Mouse (Mus musculus): ENCODE measurements at regions not wholly inside any gene's neighbourhood (a gene's known extent, or its start where the extent isn't known, plus 50 kb on each side); places are given as distances from the start of the nearest gene placed in this dataset.

DNA sequence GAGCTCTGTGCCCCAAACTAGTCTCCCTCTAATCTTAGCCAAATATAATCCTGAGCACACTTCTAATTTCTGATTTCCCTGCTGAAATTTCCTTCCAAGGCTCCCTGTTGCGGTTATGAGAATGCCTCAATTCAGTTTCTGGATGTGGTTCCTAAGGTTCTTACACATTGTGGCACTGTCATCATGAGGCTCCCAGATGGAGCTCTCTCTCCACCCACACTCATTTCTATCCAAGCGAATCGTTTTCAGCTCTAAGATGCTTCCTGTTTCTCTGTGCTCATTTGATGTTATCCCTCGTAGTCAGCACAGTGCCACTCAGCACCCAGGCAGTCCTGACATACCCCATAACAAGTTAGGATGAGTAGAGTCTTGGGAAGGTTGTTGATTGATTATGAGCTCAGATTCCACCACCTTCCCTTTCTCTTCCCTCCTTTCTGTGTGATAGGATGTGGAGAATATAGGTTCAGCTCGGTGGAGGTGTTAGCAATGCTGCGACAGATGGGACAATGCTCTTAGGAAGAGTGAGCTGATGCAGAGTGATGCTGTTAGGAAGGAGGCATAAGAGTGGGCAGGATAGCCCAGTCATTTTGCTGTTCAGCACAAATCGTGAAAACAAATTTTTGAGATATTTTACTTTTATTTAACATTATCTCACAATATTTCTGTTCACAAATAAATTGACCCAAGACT, 808.7 kb upstream of the Zeb2 start:
- TF ChIP-seq POLR2A (IDR thresholded peaks at IDR 0.05; ENCODE audit: borderline replicate concordance, low read depth, low read length) (no peak), CTCF (IDR thresholded peaks at IDR 0.05; ENCODE audit: low read depth, low read length) (no peak)
- H3K27ac ChIP-seq (ENCODE audit: insufficient read depth, low read depth, low read length) = no peak overlapping the region
- no peak overlapping the region for H3K4me3 ChIP-seq (ENCODE audit: insufficient read depth, low read length)
- no peaks in the 10 kb centered on the region for H3K4me1 ChIP-seq (ENCODE audit: control insufficient read depth, insufficient read depth, low read length)

DNA sequence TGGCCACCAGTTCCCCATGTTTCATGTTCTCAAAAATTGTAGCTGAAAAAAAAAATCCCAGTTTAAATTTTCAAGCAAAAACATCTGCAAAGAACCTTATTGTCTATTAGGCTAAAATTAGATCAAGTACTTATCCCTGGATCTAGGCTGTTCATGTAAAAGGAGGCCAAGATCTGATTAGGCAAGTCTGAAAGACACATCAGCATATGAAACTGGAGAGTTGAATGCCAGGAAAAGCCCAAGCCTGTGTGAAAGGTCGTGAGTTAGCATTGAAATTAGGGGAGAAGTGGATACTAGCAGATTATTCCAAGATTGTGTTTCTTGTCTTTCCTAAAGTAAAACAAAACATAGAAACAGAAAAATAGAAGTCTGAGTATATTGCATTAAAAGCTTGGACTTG, 791.7 kb upstream of the Zeb2 start:
- no peak for TF ChIP-seq POLR2A (IDR thresholded peaks at IDR 0.05; ENCODE audit: borderline replicate concordance, low read depth, low read length)
- TF ChIP-seq CTCF (IDR thresholded peaks at IDR 0.05; ENCODE audit: low read depth, low read length) = no peak
- H3K4me1 ChIP-seq (ENCODE audit: control insufficient read depth, insufficient read depth, low read length) = no peaks in the 10 kb centered on the region
- no peak overlapping the region for H3K27ac ChIP-seq (ENCODE audit: insufficient read depth, low read depth, low read length)
- no peak overlapping the region for H3K4me3 ChIP-seq (ENCODE audit: insufficient read depth, low read length)

DNA sequence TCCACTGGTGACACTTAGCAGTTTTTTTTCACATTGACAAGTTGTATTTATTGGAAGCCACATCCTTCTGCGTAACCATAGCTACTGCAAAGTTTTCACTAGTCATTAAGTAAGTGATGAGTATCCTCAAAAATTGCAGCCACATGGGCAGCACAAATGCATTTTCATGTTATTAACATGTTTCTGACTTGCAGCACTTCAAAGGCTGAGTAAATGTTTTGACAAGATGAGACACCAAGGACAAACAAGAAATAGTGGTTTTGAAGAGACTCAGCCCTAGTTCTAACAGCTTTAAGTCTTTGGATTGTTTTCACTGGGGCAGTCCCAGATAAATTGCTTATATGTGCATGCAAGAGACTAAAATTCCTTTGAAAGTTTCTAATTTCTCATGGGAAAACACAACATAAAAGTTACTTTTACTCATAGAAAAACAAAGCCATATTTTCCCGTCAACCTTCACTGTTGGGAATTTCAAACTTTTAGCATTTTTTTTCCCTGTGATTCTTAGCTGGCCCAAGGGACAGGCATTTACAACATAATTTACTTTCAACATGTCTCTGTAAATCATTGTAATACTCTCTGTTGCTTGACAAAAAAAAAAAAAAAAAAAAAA, 787.5 kb upstream of the Zeb2 start:
- H3K27ac ChIP-seq (ENCODE audit: insufficient read depth, low read depth, low read length) = no peak overlapping the region
- H3K4me3 ChIP-seq (ENCODE audit: insufficient read depth, low read length) = no peak overlapping the region
- TF ChIP-seq POLR2A (IDR thresholded peaks at IDR 0.05; ENCODE audit: borderline replicate concordance, low read depth, low read length) (no peak), CTCF (IDR thresholded peaks at IDR 0.05; ENCODE audit: low read depth, low read length) (no peak)
- H3K4me1 ChIP-seq (ENCODE audit: control insufficient read depth, insufficient read depth, low read length) = no peaks in the 10 kb centered on the region

DNA sequence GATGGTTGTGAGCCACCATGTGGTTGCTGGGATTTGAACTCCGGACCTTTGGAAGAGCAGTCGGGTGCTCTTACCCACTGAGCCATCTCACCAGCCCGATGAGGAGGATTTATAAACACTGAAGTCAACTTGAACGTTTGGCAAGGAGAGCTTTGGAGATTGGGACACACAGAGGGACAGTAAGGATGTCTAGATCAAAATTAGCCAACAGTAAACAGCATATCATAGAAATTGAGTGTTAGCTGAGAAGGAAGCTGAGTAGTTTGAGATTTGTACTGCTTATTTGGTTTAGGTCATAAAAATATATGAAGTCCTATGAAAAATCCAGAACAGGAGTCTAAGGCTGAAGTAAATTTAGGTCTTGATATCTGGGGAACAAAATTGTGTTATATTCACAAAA, 786.9 kb upstream of the Zeb2 start:
- H3K27ac ChIP-seq (ENCODE audit: insufficient read depth, low read depth, low read length) = no peak overlapping the region
- H3K4me1 ChIP-seq (ENCODE audit: control insufficient read depth, insufficient read depth, low read length) = no peaks in the 10 kb centered on the region
- no peak overlapping the region for H3K4me3 ChIP-seq (ENCODE audit: insufficient read depth, low read length)
- TF ChIP-seq CTCF (IDR thresholded peaks at IDR 0.05; ENCODE audit: low read depth, low read length) = no peak
- TF ChIP-seq POLR2A (IDR thresholded peaks at IDR 0.05; ENCODE audit: borderline replicate concordance, low read depth, low read length) = no peak

DNA sequence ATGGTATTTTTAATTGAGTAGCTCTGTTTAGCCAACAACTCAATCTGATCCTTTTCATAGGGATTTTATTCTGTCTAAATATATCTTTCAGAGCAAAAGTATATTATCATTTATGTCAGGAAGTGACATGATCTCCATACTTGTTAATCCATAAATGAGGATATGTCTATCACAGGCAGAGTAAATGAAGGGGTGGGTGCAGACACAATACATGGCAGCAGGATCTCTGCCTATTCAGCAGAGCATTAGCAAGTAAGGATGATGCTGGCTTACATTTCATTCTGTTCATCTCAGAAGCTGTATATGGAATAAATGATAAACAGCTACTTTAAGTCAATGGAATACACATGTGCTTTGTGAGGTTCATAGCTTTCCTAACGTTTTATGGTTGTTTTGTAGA, 786.2 kb upstream of the Zeb2 start:
- Histone ChIP-seq H3K4me1 (ENCODE audit: control insufficient read depth, insufficient read depth, low read length) (no peaks in the 10 kb centered on the region), H3K4me3 (ENCODE audit: insufficient read depth, low read length) (no peak overlapping the region), H3K27ac (ENCODE audit: insufficient read depth, low read depth, low read length) (no peak overlapping the region)
- TF ChIP-seq POLR2A (IDR thresholded peaks at IDR 0.05; ENCODE audit: borderline replicate concordance, low read depth, low read length) (no peak), CTCF (IDR thresholded peaks at IDR 0.05; ENCODE audit: low read depth, low read length) (no peak)

DNA sequence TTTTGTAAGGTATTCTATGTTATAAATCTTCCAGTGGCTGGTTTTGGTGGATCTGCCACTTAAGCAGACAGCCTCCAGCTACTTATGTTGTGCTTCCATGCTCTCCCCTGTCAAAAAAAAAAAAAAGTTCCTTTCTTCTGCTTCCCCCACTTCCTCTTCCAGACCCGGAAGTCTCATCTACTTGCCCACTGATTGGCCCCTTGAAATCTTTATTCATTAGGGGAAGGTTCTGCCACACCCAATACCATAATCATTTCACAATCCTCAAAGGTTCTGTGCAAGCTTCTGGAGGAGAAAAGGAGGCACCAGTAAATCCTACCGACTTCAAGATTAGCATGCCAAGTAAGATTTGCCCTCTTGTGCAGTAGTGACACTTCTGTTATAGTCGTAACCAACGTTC, 784.7 kb upstream of the Zeb2 start:
- no peak for TF ChIP-seq CTCF (IDR thresholded peaks at IDR 0.05; ENCODE audit: low read depth, low read length)
- no peak for TF ChIP-seq POLR2A (IDR thresholded peaks at IDR 0.05; ENCODE audit: borderline replicate concordance, low read depth, low read length)
- H3K4me3 ChIP-seq (ENCODE audit: insufficient read depth, low read length) = no peak overlapping the region
- no peak overlapping the region for H3K27ac ChIP-seq (ENCODE audit: insufficient read depth, low read depth, low read length)
- H3K4me1 ChIP-seq (ENCODE audit: control insufficient read depth, insufficient read depth, low read length) = no peaks in the 10 kb centered on the region

DNA sequence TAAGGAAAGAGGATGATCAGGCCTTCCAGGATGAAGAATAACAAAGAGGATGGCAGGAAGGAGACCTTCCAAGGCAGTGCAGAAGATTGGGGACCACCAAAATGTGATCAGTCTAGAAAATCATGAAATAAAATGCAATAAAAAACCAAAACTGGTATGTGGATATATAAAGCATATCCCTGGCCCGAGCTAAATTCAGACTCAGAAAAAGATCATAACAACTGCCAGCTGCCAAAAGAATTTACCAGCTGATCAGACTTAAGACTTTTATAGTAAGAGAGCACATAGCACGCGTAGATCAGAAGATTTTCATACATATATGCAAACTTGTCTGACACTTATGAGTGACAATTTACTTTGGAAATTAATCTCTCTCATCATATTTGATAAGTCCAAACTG, 767.5 kb upstream of the Zeb2 start:
- TF ChIP-seq CTCF (IDR thresholded peaks at IDR 0.05; ENCODE audit: low read depth, low read length) (no peak), POLR2A (IDR thresholded peaks at IDR 0.05; ENCODE audit: borderline replicate concordance, low read depth, low read length) (no peak)
- Histone ChIP-seq H3K4me1 (ENCODE audit: control insufficient read depth, insufficient read depth, low read length) (no peaks in the 10 kb centered on the region), H3K27ac (ENCODE audit: insufficient read depth, low read depth, low read length) (no peak overlapping the region), H3K4me3 (ENCODE audit: insufficient read depth, low read length) (no peak overlapping the region)

DNA sequence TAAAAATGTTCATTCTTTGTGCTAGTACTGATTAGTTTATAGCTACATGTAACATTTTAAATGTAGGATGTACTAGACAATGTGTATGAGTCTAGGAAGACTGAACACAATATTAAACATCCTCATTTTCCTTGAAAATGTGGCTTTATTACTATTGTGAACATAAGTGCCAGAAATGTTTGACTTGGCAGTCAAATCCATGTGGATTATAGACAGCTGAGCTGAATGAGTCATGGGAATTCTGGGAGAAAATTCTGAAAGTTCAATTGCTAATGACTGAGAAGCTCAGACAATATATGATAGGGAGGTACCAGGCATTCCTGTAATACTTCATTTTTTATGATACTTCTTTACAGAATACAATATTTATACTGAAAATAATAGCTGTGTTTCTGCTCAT, 761.5 kb upstream of the Zeb2 start:
- no peak for TF ChIP-seq POLR2A (IDR thresholded peaks at IDR 0.05; ENCODE audit: borderline replicate concordance, low read depth, low read length)
- no peak for TF ChIP-seq CTCF (IDR thresholded peaks at IDR 0.05; ENCODE audit: low read depth, low read length)
- no peak overlapping the region for H3K27ac ChIP-seq (ENCODE audit: insufficient read depth, low read depth, low read length)
- H3K4me1 ChIP-seq (ENCODE audit: control insufficient read depth, insufficient read depth, low read length) = no peaks in the 10 kb centered on the region
- H3K4me3 ChIP-seq (ENCODE audit: insufficient read depth, low read length) = no peak overlapping the region

DNA sequence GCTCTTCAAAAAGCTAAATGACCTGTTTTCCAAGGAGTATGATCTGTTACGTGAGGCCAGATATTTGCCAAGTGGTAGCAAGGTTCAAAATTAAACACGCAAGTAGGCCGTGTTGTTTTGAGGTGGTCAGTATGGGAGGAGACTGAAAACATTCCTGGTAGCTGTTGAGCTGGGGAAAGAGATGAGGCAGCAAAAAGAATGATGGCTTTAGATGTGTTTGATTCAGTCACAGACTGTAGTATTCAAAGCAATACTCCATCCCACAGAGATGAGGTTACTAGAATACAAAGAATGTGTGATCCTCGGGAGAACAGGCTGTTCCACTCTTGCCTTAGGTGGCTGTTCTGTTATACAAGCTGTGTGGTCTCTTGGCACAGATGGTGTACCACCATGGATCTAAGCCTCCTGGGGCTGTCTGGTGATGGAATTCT, 742.7 kb upstream of the Zeb2 start:
- TF ChIP-seq CTCF (IDR thresholded peaks at IDR 0.05; ENCODE audit: low read depth, low read length) = no peak
- TF ChIP-seq POLR2A (IDR thresholded peaks at IDR 0.05; ENCODE audit: borderline replicate concordance, low read depth, low read length) = no peak
- no peak overlapping the region for H3K27ac ChIP-seq (ENCODE audit: insufficient read depth, low read depth, low read length)
- H3K4me1 ChIP-seq (ENCODE audit: control insufficient read depth, insufficient read depth, low read length) = peaks cover 9% of the 10 kb centered on the region
- no peak overlapping the region for H3K4me3 ChIP-seq (ENCODE audit: insufficient read depth, low read length)

DNA sequence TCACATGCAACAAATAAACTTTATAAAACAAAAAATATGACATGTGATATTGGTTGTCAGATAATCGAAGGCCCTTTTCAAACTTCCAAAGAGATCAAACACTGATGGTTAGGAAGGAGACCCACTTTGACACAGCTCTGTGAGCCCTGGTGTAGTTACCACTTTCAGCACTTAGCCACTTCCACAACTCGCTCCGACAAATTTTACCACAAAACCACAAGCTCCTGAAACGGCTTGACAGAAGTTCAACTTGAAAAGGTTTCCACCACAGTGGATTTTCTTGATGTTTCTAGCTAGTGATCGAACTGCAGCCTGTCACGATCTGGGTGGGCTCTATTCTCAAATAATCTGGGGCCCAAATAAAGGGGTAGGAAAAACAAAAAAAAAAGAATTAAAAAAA, 742.2 kb upstream of the Zeb2 start:
- peaks cover 9% of the 10 kb centered on the region for H3K4me1 ChIP-seq (ENCODE audit: control insufficient read depth, insufficient read depth, low read length)
- TF ChIP-seq POLR2A (IDR thresholded peaks at IDR 0.05; ENCODE audit: borderline replicate concordance, low read depth, low read length) (no peak), CTCF (IDR thresholded peaks at IDR 0.05; ENCODE audit: low read depth, low read length) (no peak)
- no peak overlapping the region for H3K27ac ChIP-seq (ENCODE audit: insufficient read depth, low read depth, low read length)
- H3K4me3 ChIP-seq (ENCODE audit: insufficient read depth, low read length) = no peak overlapping the region

Data from bone marrow macrophage, adult 2 months (primary cell).